Mouse (Mus musculus) bone marrow macrophage, adult 2 months (primary cell): Measurements from ENCODE around the gene Shroom2. TPM values are rescaled to one million over a fixed set of nuclear protein-coding genes. Genes with fewer than 3 reads are reported as not detected.

ENCODE experiments used
- H3K27ac ChIP-seq: 2 replicates; pipeline ENCODE4 v1.5.1; 2012; ENCODE audit warnings: low read depth, low read length; ENCODE audit not compliant: insufficient read depth
- H3K4me1 ChIP-seq: 2 replicates; pipeline ENCODE4 v1.6.1; 2012; ENCODE audit warnings: low read length; ENCODE audit not compliant: control insufficient read depth, insufficient read depth
- H3K4me3 ChIP-seq: 2 replicates; pipeline ENCODE4 v1.5.1; 2012; ENCODE audit warnings: mild to moderate bottlenecking, low read length, moderate library complexity; ENCODE audit not compliant: insufficient read depth
- CTCF ChIP-seq: IDR thresholded peaks from 2 replicates; pipeline ENCODE4 v1.5.1; 2012; ENCODE audit warnings: low read depth, mild to moderate bottlenecking, low read length, moderate library complexity
- POLR2A ChIP-seq: IDR thresholded peaks from 2 replicates; pipeline ENCODE4 v1.6.1; 2012; ENCODE audit warnings: mild to moderate bottlenecking, low read depth, low read length, borderline replicate concordance
- polyA plus RNA-seq: library from polyadenylated mRNA; stranded (reverse); fragments of >200 nt; gene quantifications from 2 replicates; pipeline ENCODE4 v1.2.4, GENCODE M21; 2012; ENCODE audit not compliant: missing spikeins, insufficient read depth, insufficient read length

Gene Shroom2
- polyA plus RNA-seq = not detected in 2 replicates

GRCm38 (mm10) chrX:152768891-152769599 lies at the start of gene Shroom2:
Gene Shroom2 (minus strand): TSS chrX:152769465.
- TF ChIP-seq CTCF (no peak), POLR2A (no peak)
- H3K4me1 ChIP-seq = no peaks in the 10 kb centered on the region
- H3K27ac ChIP-seq = no peak within 1 kb of the TSS
- H3K4me3 ChIP-seq = no peak within 1 kb of the TSS

- Histone ChIP-seq H3K4me3 (no peak overlapping the region), H3K4me1 (no peaks in the 10 kb centered on the region), H3K27ac (no peak overlapping the region)
- TF ChIP-seq CTCF = no peak
- TF ChIP-seq POLR2A = no peak
Observed at GRCm38 (mm10) chrX:152818996-152819395, 49.7 kb upstream of the Shroom2 start.

- Histone ChIP-seq H3K27ac (no peak overlapping the region), H3K4me1 (no peaks in the 10 kb centered on the region), H3K4me3 (no peak overlapping the region)
- TF ChIP-seq CTCF = no peak
- TF ChIP-seq POLR2A = no peak
Observed at GRCm38 (mm10) chrX:152813339-152813738, 44.1 kb upstream of the Shroom2 start.

GRCm38 (mm10) chrX:152805317-152805716 lies 36.1 kb upstream of the Shroom2 start:
- Histone ChIP-seq H3K4me1 (no peaks in the 10 kb centered on the region), H3K4me3 (no peak overlapping the region), H3K27ac (no peak overlapping the region)
- TF ChIP-seq CTCF = no peak
- TF ChIP-seq POLR2A = no peak

GRCm38 (mm10) chrX:152788611-152789010 lies 19.3 kb upstream of the Shroom2 start:
- TF ChIP-seq POLR2A (no peak), CTCF (no peak)

GRCm38 (mm10) chrX:152788129-152788528 lies 18.9 kb upstream of the Shroom2 start:
- TF ChIP-seq CTCF (no peak), POLR2A (no peak)
- H3K27ac ChIP-seq = no peak overlapping the region
- no peaks in the 10 kb centered on the region for H3K4me1 ChIP-seq
- H3K4me3 ChIP-seq = no peak overlapping the region

More at GRCm38 (mm10) chrX:152788611-152789010, 19.3 kb upstream of the Shroom2 start:
- Histone ChIP-seq H3K4me1 (no peaks in the 10 kb centered on the region), H3K4me3 (no peak overlapping the region), H3K27ac (no peak overlapping the region)

- TF ChIP-seq POLR2A (no peak), CTCF (no peak)
- Histone ChIP-seq H3K27ac (no peak within 1 kb of the TSS), H3K4me3 (no peak within 1 kb of the TSS), H3K4me1 (no peaks in the 10 kb centered on the region)
Observed at GRCm38 (mm10) chrX:152781720-152782403, 12.6 kb upstream of the Shroom2 start, which contains the start of gene Gpr143. Gene Gpr143 (plus strand): TSS chrX:152781921.

GRCm38 (mm10) chrX:152769600-152770157 lies 414 bp upstream of the Shroom2 start:
- H3K27ac ChIP-seq = no peak overlapping the region
- H3K4me1 ChIP-seq = no peaks in the 10 kb centered on the region
- H3K4me3 ChIP-seq = no peak overlapping the region
- TF ChIP-seq POLR2A (no peak), CTCF (no peak)

- no peaks in the 10 kb centered on the region for H3K4me1 ChIP-seq
- H3K4me3 ChIP-seq = no peak overlapping the region
- TF ChIP-seq CTCF (no peak), POLR2A (no peak)
- H3K27ac ChIP-seq = no peak overlapping the region
Observed at GRCm38 (mm10) chrX:152764171-152764570, 5.1 kb downstream of the Shroom2 start.

GRCm38 (mm10) chrX:152762855-152763254 lies 6.4 kb downstream of the Shroom2 start:
- no peak overlapping the region for H3K27ac ChIP-seq
- TF ChIP-seq POLR2A = no peak
- TF ChIP-seq CTCF = no peak
- no peaks in the 10 kb centered on the region for H3K4me1 ChIP-seq
- no peak overlapping the region for H3K4me3 ChIP-seq
